Mouse (Mus musculus): Measurements from ENCODE around the gene Prpf4.
A peak's percentile ranks its signal among the peaks of the same experiment; 100 is the strongest.

The Prpf4 gene

DNA sequence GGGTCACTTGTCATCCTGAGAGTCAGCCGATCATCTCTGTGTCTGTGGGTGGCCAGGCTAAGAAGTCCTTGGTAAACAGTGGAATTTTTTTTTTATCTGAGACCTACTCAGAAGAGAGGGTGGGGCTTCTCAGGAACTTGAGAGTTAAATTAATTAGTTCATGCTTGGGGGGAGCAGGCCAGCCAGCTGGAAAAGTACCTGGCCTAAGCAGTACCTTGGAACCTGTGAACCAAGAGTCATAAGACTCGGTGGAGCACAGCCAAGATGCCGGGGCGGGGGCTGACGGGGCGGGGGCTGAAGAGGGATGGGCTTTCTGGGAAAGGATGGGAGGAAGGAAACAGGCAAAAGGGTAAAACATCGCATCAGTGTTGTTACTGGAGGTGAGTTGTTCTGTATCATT lies 29.3 kb downstream of the Prpf4 start:
- no peak for DNase-seq

DNA sequence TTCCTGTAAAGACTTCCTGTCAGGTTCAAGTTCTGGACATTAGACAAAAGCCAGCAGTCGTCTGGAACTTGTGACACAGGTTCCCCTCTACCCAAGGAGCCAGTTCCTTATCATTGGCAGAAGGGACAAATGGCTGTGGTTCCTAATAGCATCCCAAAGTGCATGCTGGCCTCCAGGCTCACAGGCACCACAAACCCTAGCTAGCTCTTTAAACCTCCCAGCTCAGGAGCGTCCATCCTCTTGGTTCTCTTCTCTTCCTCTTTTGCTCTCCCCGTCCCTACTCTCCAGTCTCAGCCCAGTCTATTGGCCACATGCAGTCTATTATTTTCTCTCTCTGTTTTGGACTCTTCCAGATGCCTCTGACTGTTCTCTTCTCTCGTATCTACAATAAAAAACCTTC lies 31.2 kb downstream of the Prpf4 start:
- DNase-seq: no peak

DNA sequence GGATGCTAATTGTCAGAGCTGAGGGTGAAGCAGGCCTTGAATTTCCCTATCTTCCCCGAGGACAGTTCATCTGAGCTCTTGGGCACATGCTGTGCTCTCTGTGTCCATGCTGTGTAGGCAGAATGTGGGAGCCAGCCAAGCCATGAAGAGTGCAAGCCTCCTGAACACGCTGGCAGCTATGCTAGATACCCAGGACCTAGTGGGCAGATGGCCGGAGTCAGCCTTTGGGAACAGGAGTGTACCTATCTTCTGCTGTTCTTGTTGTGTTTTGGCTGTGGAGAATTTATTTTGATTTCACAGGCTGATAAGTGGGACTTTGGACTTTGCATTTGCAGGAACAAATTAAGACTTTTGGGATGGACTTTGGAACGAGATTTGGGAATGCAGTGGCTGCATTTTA lies 31.9 kb downstream of the Prpf4 start:
- no peak for DNase-seq

DNA sequence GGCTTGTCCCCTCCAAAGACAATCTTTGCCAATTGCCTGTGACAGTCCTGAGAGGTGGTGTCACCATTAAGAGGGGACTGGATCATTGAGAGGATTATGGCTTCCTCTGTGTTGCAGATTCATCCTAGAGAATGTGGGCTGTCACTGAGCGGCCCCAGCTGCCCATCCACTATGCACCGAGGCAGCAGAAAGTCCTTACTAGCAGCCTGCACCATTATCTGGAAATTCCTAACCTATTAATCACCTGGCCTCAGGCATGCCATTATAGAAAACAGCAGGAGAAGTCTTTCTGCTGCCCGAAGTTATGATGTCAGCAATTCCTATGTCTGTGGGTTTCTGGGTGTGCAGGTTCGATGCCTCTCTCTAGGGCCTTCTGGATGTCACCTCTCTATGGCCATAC lies 32.4 kb downstream of the Prpf4 start:
- DNase-seq: no peak

DNA sequence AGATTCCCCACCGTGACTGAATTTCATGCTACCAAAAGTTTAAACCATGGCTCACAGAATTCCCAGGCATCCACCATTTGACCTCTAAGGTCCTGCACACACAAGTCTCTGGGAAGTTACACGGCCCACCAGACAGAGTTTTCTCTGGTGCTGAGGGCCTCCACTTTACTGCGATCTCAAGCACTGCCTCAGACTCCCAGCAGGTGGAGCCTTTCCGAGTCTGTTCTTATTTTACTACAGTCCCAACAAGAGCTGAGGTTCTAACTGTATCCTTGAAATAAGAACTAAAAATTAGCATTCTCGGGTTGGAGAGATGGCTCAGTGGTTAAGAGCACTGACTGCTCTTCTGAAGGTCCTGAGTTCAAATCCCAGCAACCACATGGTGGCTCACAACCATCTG lies 46.4 kb downstream of the Prpf4 start:
- peak; percentile 48 for DNase-seq

DNA sequence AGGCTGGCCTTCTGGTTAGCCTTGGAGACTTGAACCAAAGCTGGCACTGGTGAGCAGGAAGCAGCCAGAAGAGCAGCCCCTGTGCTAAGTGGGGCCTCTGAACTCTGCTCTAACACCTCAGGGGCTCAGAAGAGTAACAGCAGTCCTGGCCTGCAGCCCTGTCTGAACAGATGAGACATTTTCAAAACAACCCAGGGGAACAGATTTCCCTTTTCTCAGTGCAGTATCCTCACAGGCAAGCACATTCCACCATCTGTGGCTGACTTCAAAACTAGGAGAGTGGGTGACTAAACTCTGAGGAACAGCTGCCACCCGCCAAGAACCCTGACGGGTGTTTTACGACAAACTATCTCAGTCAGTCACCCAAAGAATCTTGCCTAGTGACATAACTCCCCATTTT lies 50.5 kb downstream of the Prpf4 start:
- no peak for DNase-seq

DNA sequence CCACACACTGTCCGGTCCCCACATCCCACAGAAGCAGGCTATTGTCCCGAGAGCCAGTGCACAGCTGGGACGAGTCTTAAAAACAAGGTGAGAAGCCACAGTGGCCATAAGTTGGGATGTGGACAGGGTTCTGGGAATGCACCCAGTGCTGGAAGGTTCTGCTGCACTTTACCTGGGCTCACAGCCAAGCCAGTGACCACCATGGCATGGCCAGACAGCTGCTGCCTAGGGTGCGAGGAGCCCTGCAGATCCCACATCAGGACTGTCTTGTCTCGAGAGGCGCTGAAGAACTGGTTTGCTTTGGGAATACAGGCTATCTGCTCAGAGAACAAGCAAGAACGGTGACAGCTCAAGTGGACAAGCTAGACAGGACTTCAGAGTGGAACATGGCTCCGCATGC lies 51.8 kb downstream of the Prpf4 start:
- DNase-seq: no peak

DNA sequence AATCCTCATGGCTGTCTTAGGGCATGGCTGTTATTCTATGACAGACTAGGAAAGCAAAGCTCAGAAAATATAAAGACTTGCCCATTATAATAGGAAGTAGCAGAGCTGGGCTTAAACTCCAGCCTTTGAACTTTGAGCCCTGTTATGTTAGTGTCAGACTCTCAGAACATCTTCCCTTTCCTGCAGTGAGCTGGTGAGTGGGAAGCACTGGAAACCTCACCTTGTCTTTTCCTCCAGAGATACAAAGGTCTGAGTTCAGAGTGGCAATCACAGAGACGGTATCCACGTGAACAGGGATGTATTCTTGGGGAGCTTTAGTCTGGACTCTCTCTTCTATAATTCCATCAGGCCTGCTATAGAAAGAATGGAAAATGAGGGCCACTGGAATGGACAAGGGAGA lies 54.5 kb downstream of the Prpf4 start:
- DNase-seq: no peak

DNA sequence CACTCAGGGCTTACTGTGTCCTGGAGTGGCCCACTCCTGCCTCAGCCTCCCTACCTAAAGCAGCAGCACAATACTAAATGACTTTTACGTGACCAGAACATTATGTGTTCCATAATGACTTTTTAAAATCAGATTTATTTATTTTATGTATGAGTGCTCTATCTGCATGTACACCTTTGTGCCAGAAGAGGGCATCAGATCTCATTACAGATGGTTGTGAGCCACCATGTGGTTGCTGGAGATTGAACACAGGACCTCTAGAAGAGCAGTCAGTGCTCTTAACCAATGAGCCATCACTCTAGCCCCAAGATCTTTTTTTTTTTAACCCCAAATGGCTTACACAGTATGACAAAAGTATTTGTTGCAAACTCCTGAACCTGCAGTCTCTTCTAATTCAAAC lies 59.6 kb downstream of the Prpf4 start:
- DNase-seq: no peak

DNA sequence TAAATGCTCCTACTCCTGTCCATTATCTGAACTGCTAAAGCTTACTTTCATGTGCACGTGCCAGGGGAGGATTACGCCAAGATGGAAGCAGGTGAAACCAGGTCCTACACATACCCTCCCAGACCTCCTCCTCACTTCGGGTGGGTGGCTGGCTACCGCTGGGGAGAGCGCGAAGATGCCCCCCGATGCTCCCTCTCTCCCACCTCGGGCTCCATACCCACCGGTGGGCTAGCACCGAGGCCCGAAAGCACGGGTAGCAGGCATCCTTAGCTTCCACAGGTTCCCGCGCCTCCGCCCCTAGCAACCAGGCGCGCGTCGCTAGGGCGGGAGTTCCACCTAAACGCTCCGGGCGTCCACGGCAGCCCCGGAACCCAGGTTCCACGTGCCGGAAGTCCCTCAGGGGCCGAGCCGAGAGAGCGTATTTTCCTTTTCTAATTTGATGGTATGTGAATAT lies 62.0 kb downstream of the Prpf4 start, which contains the start of gene Wdr31:
TSS of gene Wdr31 (minus strand) at position 299 of the 454 bp plus-strand sequence.
- DNase-seq: peak; percentile 88

DNA sequence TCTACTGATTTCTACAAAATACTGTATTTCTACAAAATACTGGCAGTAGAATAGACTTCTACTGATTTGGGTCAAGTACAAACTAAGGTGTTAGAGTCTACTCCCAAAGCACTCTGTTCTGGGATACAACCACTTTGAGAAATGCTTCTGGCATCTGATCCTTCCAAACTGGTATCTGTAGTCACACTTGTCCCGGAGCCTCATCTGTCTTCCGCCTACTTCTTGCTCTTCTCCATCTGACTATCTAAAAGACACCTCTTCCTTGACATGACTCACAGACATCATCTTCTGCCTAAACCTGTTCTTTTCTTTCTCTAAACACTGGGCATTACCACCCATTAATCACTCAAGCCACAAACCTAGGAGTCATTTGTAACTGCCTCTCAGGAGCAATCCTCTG lies 63.5 kb downstream of the Prpf4 start:
- no peak for DNase-seq

DNA sequence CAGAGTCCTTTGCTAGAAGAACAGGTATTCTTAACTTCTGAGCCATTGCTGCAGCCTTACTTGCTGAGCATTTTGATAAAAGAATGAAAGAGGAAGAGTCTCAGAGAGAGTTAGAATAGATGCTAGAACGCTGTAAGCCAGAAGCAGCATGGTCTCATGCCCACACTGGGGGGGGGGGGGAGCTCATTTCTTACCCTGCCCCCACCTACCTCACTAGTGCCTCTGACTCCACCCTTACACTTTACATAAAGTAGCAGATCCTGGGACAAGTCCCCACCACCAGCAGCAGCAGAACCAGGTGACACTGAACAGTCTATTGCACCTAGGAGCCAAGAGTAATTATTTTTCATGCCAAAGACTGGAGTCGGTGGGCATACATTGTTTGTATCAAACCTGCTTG lies 66.5 kb downstream of the Prpf4 start:
- DNase-seq: no peak

DNA sequence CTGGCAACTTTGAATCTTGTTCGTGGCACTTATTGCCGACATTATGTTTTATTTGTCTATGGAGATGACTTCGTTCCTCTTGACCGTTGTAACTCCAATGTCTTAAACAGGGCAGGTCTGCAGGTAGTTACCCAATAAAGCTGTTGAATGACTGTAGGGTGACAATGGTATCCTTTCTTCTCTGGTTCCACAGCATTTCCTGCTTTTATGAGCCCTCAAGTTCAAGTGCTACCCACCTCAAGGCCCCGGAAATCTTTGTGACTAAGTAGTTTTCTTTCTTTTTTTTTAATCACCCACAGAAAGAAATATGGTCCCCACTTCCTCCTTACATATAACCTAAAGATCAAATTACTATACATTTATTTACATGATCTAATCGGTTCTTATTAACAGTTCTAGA lies 67.2 kb downstream of the Prpf4 start:
- DNase-seq: no peak
